Mouse (Mus musculus) embryo, embryonic 11.5 days (tissue): ENCODE measurements around the gene Tnfrsf13b.
"Not testable (repeated sequence)": the region's sequence is repeated elsewhere in the genome, so short reads cannot be mapped to it uniquely, and the experiment has no call there.

Experiments used
- DNase-seq: peaks from one replicate; pipeline ENCODE4 v3.0.0-alpha.2; 2012; ENCODE audit warnings: low read depth, low spot score

The Tnfrsf13b gene

DNA sequence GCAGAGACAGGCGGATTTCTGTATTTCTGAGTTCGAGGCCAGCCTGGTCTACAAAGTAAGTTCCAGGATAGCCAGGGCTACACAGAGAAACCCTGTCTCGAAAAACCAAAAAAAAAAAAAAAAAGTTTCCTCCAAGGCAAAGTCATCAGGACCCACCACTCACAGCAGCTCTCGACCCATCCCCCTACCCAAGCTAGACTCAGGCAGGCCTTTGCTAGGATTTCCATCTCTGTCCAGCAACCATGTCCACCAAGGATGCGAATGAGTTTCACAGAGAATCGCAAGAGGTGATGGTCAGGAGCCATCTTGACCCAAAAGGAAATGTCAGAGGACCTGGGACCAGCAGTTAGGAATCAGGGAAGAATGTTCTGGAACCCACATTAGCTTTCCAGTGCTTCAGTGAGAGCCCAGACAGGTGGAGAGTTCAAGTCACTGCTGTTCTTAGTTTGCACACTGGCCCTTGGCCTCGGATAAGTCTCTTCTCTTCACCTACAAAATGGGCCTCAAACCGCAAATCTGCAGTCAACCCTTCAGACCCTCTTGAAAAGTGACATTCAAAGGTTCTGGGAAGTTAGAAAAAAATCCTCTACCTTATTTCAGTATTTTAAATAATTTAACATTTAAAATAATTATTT, 983 bp downstream of the Tnfrsf13b start:
- no peak for DNase-seq

DNA sequence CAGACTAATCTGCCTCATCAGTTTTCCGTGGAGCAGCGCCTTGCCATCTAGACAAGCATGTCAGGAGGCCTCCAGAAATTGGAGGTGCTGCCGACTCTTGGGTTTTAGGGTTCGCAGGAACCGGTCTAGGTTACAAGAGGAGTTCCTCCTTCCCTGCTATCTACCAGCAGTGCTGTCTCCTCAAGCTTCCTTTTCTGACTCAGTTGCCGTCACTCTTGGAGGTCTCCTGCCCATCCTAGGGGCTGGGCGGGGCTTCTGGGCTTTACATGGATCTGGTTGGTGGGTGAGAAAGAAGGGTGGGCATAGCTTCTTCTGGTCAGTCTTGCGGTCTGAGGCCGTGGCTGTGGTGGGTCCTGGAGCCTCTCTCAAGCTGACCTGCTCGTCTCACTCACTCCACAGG, 2.8 kb downstream of the Tnfrsf13b start:
- no peak for DNase-seq

- not testable (repeated sequence) for DNase-seq
Measured at GRCm38 (mm10) chr11:61130646-61131045, 4.1 kb downstream of the Tnfrsf13b start.

DNA sequence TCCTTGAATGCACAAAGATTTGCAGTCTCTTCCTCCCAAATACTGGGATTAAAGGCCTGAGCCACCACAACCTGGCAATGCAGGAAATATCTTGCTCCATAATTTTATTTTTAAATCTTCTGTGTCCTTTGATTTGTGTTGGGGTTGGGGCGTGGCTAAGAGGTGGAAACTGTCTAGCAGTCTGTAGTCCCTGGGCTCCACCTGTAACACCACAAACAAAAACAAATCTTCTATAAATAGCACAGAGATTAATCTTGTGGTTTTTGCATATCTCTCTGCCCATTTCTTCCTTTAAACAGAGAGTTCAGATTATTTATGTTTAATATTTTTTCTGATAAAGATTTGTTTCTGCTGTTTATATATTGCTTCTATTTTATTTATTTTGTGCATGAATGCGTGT, 6.4 kb downstream of the Tnfrsf13b start:
- DNase-seq = no peak

GRCm38 (mm10) chr11:61141693-61142092, 15.1 kb downstream of the Tnfrsf13b start:
- no peak for DNase-seq

- no peak for DNase-seq
Measured at GRCm38 (mm10) chr11:61142262-61142661, 15.7 kb downstream of the Tnfrsf13b start.

DNA sequence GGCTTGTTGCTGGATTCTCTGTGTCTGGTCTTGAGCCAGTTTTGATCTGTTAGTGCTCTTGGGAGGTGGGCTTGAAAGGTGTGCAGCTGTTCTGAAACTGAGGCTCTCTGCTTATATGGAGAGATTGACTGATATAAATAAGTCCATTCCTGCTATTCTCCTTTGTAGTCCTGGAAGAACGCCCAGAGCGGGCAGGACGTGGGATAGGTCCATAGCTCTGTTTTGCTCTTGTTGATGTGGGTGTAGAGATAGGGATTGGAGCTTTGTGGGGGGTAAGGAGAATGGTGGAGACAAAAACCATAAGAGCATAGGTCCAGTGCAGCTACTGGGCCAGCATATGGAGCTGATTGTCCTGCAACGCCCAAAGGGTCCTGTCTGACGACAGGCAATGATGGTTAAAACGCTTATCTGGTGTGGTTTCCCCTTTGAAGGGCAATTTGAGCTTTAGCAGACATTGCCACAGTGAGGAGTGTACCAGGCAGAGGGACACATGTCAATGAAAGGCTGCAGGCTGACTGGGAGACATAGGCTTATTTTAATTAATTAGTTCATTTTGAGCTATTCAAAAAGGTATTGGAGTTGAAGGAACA, 16.5 kb downstream of the Tnfrsf13b start:
- no peak for DNase-seq

DNA sequence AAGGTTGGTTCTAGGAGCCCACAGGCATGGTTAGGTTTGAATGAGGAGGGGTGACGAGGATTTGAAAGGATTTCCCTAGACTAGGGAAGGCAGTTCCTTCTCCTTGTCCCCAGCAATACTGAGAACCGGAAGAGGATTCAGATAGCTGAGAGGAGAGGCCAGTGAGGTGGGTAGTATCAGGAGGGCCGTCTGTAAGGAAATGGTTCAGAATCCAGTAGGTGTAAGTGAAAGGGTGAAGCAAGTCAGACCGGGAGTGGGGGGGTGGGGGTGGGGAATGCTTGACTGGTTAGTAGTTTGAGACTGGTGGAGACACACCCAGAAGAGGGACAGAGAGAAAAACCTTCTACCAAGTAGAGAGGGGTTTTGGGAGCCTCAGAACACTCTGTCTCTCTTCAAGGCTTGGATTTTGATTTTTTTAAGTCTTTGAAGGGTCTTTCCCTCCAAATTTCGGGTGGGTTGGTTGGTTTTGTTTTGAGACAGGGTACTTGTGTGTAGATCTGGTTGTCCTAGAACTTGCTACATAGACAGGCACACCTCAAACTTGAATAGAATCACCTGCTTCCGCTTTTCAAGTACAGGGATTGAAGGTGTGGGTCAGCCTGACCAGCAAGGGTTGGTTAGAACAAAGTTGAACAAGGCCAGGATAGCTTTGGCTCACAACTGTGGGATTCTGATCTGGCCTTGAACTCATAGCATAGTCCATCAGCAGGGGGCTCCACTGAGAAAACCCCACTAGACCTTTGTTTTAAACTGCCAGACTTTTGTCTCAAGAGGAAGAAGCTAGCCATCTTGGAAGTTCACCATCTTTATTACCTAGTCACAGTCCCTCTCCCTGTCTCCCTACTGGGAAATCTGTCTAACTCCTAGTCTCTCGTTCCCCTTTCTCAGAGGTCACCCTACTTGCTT, 17.3 kb downstream of the Tnfrsf13b start:
- no peak for DNase-seq

- DNase-seq = no peak
Measured at GRCm38 (mm10) chr11:61145551-61145950, 19.0 kb downstream of the Tnfrsf13b start.

- DNase-seq = peak; percentile 22
Measured at GRCm38 (mm10) chr11:61146645-61147299, 20.2 kb downstream of the Tnfrsf13b start.

- DNase-seq = peak; percentile 14
Measured at GRCm38 (mm10) chr11:61147300-61147683, 20.7 kb downstream of the Tnfrsf13b start.

DNA sequence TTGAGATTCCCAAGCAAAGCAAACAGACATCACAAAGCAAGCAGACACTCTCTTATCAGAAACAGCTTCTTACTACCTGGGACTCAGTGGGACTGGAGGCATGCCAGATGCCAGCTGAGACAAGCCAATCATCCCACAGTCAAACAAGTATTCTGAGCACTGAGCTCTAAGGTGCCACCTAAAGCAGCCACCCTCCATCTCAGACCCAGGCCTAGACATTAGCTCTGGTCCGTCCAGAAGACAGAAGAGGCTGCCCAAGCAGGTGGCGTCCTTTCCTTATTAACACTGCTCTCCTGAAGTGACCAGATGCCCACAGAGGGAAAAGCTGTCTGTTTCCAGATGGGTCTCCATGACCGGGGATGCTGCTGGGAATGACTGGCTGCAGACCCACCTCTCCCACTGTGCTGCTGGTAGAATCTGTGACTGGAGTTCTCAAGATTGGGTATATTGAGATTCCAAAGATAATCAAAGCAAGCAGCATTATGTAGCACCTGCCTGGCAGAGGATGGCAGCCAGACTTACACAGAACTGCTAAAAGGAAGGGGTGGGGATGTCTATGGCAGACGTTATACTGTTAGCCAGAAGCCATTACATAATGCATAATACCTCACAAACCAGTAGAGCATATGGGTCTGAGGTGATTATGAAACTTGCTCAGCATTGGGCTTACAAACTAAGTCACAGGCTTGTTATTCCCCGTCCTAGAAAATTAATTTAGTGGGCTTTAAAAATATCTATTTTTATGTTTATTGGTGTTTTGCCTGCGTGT, 23.9 kb downstream of the Tnfrsf13b start:
- no peak for DNase-seq

GRCm38 (mm10) chr11:61155727-61156126, 29.2 kb downstream of the Tnfrsf13b start:
- no peak for DNase-seq

GRCm38 (mm10) chr11:61158141-61158540, 31.6 kb downstream of the Tnfrsf13b start:
- DNase-seq = no peak

- DNase-seq = no peak
Measured at GRCm38 (mm10) chr11:61159796-61160732, 33.5 kb downstream of the Tnfrsf13b start.

DNA sequence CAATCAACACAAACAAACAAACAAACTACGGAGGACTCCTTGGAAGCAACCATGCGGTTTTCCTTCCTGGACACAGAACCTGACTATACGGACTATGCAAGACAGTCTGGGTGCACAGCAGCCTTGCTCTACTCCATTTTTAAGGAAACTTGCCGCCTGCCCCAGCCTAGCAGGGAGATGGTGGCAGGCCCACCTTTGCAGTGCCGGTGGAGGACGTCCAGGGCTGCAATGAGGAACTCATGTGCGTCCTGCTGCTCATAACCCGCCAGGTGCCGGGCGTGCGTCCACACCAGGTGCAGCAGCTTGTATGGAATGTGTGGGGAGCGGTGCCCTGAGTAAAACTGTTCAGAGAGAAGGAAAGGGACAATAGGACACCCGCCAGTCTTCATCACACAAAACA, 34.6 kb downstream of the Tnfrsf13b start:
- DNase-seq = no peak

DNA sequence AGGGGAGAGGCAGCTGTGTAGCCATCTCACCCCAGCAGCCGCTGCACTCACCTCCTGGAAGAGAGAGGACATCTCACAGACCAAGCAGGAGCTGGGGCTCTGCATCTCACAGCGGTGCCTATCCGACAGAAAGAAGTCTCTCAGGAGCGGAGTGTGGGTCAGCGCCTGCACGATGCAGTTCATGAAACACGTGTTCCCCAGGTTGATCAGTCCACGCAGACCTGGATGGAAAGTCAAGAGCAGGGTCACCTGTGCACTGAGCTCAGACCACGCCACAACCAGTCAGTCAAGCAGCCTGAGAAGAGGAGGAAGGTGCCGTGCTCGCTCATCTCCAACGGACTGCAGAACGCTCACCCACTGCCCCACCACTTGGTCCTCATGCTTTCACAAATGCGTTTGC, 36.2 kb downstream of the Tnfrsf13b start:
- no peak for DNase-seq

DNA sequence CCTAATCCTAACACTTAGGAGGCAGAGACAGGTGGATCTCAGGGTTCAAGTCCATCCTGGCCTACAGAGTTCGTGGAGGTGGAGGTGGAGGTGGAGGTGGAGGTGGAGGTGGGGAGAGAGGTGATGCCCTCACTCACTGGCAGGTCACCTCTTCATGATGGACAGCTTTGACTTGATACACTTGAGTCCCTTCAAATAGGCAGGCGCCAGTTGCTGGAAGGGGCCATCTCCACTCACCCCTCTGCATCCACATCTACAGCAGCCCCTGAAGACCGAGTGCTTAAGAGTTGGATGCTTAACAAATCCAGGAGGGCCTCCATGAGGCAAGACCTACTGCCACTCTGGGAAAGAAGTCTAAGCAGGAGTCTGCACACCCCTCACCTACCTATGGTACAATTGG, 36.8 kb downstream of the Tnfrsf13b start:
- no peak for DNase-seq

DNA sequence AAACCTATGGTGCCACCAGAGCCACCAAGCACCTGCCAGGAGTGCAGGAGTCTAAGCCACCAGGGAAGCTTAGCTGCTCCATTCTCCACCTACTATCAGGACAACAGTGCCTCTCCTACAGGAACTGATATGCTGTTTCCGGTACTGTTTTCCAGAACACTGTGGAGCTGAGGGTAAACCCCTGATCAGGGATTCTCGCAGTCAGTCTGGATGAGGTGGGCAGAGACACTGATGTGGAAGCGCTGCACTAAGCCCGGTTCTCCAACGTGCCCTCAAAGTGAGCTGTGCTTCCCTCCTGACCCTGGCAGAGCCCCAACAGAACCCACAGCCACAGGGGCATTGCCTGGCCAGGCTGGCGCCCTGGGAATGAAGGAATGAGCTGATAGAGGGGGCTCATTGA, 37.8 kb downstream of the Tnfrsf13b start:
- no peak for DNase-seq

DNA sequence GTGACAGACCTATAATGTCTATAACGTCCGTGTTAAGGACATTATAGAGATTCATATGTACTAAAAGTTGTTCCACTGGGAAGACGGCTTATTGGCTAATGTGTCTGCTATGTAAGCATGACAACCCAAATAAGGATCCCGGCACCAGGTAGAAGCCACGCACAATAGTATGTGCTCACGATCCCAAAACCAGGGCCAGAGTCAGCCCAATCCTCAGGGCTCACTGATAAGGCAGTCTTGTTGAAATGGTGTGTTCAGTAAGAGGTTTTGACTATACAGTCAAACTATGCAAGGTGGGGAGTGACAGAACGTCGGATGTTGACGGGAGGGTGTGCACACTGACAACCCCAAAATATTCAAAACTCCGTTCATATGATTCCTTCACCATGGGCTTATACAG, 38.3 kb downstream of the Tnfrsf13b start:
- no peak for DNase-seq
